Mouse (Mus musculus) kidney, embryonic 14.5 days (tissue): ENCODE data around the gene Zfp827. TPM values are rescaled to one million over a fixed set of nuclear protein-coding genes. Genes with fewer than 3 reads are reported as not detected.

Experiments used
- ATAC-seq: fragments of 200-750 bp; cut with Nextera tagmentation; 2 replicates; pipeline ENCODE4 v1.8.0; 2017; ENCODE audit warnings: moderate number of reproducible peaks, mild to moderate bottlenecking, moderate TSS enrichment, moderate library complexity; ENCODE audit not compliant: low FRiP score, low TSS enrichment
- H3K27ac ChIP-seq: fragments of 300-500 bp; sonication (generic); 2 replicates; pipeline ENCODE4 v1.5.1; 2014; ENCODE audit warnings: low read depth, mild to moderate bottlenecking, low read length, moderate library complexity, mixed read lengths
- H3K27me3 ChIP-seq: fragments of 300-500 bp; sonication (generic); 2 replicates; pipeline ENCODE4 v1.6.1; 2014; ENCODE audit warnings: mild to moderate bottlenecking, low read length; ENCODE audit not compliant: control insufficient read depth, insufficient read depth
- H3K36me3 ChIP-seq: fragments of 300-500 bp; sonication (generic); 2 replicates; pipeline ENCODE4 v1.6.1; 2014; ENCODE audit warnings: low read length, mixed read lengths; ENCODE audit not compliant: control insufficient read depth, insufficient read depth
- H3K4me1 ChIP-seq: fragments of 300-500 bp; sonication (generic); 2 replicates; pipeline ENCODE4 v1.6.1; 2014; ENCODE audit warnings: low read length, mixed read lengths; ENCODE audit not compliant: control insufficient read depth, insufficient read depth
- H3K4me2 ChIP-seq: fragments of 300-500 bp; sonication (generic); replicated peaks from 2 replicates; pipeline ENCODE4 v1.6.1; 2014; ENCODE audit warnings: low read depth, mild to moderate bottlenecking, low read length
- H3K4me3 ChIP-seq: fragments of 300-500 bp; sonication (generic); 2 replicates; pipeline ENCODE4 v1.5.1; 2014; ENCODE audit warnings: mild to moderate bottlenecking, low read length
- H3K9ac ChIP-seq: fragments of 300-500 bp; sonication (generic); 2 replicates; pipeline ENCODE4 v1.6.1; 2014; ENCODE audit warnings: low read depth, mild to moderate bottlenecking, low read length, moderate library complexity
- H3K9me3 ChIP-seq: fragments of 300-500 bp; sonication (generic); 2 replicates; pipeline ENCODE4 v1.6.1; 2016; ENCODE audit warnings: low read length; ENCODE audit not compliant: control insufficient read depth
- WGBS: fragments of 180-500 bp; shearing (Covaris S2); extraction: QIAGEN DNeasy Blood & Tissue Kit; methylation state at CpG from one replicate; pipeline ENCODE4 v1.1.7; 2014; 5-methylcytosine and 5-hydroxymethylcytosine counted together
- polyA plus RNA-seq: library from polyadenylated mRNA; unstranded; fragments of >200 nt; fragmentation: Nextera tagmentation; extraction: Ambion mirVana; gene quantifications from 2 replicates; pipeline ENCODE4 v1.2.1, GENCODE M21; 2014

The Zfp827 gene
- polyA plus RNA-seq, 1 experiment from 2014 or later, result 12.2 TPM

DNA sequence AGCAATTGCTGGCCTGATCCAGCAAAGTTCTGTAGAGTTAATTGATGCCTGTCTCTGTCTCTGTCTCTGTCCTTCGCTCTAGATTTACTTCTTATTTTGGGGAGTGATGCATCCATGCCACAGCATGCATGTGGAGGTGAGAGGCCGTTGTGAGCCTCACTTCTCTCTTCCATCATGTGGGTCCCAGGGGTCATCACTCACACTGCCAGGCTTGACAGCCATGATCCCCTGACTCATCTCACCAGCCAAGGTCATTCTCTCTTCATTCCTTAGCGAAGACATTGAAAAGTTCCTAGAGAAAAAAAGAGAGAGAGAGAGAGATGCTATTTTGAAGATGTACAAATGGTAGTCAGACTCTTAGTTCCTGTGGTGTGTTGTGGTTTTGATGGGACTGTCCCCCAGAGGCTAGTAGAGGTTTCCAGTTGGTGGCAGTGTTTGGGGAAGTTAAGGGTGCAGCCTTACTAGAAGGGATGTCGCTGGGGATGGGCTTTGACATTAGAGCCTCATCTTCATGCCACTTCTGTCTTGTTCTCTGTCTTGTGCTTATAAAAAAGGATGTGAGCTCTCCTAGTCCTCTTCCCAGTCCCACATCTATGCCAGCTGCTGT lies 133.0 kb downstream of the Zfp827 start:
- Histone ChIP-seq H3K9me3 (no peaks in the 10 kb centered on the region), H3K9ac (no peak overlapping the region), H3K36me3 (peaks cover 10% of the 10 kb centered on the region; the same call in 1 of the 2 replicates), H3K4me1 (peaks cover 8% of the 10 kb centered on the region), H3K27ac (no peak overlapping the region), H3K27me3 (no peaks in the 10 kb centered on the region), H3K4me2 (no peak overlapping the region), H3K4me3 (no peak overlapping the region)
- 89% methylated on average over 4 of the region's 4 CpGs for WGBS
- no peak for ATAC-seq

DNA sequence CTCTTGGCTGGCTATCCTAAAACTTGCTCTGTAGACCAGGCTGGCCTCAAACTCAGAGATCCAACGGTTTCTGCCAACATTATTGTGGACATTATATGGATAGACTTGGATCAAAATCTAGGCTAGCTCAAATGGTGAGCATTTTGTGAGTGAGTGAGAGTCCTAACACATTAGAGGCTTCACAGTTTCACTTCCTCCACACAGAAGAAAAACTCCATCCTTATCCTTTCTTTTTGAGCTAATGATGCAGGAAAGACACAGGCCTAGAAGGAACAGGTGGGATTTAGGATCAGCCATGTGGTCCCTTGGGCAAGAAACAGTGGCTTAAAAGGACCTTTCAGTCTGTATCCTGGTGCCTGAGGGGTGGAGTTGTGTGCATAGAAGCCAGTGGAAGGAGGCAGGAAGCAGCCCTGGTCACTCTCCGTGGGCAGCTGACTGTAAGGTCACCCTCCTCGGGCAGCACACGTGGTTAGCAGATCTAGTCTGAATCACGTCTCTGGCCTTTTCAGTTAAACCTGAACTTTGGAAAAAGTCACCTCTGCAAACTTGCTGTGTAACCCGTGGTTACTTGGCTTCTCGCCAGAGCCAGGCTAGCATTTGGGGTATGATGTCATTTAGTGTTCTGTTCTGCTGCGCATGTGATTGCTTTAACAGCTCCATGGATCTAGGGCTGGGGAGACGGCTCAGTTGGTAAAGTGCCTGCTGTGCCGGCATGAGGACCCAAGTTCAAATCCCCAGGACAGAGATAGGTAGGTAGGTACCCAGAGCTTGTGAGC lies 134.5 kb downstream of the Zfp827 start:
- Histone ChIP-seq H3K9me3 (no peaks in the 10 kb centered on the region), H3K9ac (no peak overlapping the region), H3K4me1 (peaks cover 8% of the 10 kb centered on the region), H3K36me3 (0 out of 2 replicates have a peak, but pooled peaks cover 4% of the 10 kb centered on the region), H3K27ac (no peak overlapping the region), H3K4me3 (no peak overlapping the region), H3K27me3 (no peaks in the 10 kb centered on the region), H3K4me2 (no peak overlapping the region)
- WGBS, result 47% methylated on average over 10 of the region's 10 CpGs
- peak; percentile 44; the same call in 1 of the 2 replicates for ATAC-seq

DNA sequence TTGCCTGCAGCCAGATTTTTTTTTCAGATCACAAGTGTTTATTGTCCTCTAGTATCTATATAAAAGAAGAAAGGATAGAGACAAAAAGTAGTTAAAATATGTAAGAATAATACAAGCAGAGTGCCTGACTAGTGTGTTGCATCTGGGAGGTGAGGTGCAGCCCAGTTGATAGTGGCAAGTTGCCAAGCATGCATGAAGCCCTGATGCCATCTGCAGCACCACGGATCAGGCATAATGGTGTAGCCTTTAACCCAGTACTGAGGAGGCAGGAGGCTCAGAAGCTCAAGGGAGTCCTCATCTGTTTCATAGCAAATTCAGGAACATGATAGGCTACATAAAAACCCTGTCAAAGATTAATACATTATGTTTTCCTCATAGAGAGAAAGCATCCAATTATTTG lies 136.1 kb downstream of the Zfp827 start:
- Histone ChIP-seq H3K4me3 (no peak overlapping the region), H3K27me3 (no peaks in the 10 kb centered on the region), H3K9me3 (no peaks in the 10 kb centered on the region), H3K27ac (no peak overlapping the region), H3K9ac (no peak overlapping the region), H3K4me2 (no peak overlapping the region), H3K4me1 (peaks cover 3% of the 10 kb centered on the region), H3K36me3 (no peaks in the 10 kb centered on the region)
- no peak for ATAC-seq
- WGBS, result 64% methylated on average over 1 of the region's 1 CpGs

DNA sequence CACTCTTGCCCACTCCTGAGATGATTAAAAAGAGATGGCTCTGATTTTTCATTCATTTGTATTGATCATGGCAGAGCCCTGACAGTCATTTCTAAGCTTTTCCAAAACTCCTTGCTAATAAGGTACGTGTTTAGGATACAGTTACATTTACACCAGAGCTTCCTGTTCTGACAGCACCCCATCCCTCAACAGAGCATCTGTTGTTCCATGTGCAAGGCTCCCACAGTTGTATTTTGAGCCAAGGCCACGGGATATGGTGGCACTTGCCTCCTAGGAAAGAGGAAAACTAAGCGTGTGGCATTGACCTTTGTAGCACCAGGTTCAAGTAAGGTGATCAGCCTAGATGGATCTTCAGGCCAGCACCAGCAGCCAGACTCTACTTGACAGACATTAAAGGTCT lies 137.0 kb downstream of the Zfp827 start:
- no peaks in the 10 kb centered on the region for H3K4me1 ChIP-seq
- H3K9me3 ChIP-seq, result no peaks in the 10 kb centered on the region
- peaks cover 3% of the 10 kb centered on the region; the same call in 1 of the 2 replicates for H3K36me3 ChIP-seq
- 81% methylated on average over 3 of the region's 3 CpGs for WGBS
- ATAC-seq, result no peak
- H3K9ac ChIP-seq, result no peak overlapping the region
- H3K4me2 ChIP-seq, result no peak overlapping the region
- H3K4me3 ChIP-seq, result no peak overlapping the region
- no peaks in the 10 kb centered on the region for H3K27me3 ChIP-seq
- no peak overlapping the region for H3K27ac ChIP-seq

DNA sequence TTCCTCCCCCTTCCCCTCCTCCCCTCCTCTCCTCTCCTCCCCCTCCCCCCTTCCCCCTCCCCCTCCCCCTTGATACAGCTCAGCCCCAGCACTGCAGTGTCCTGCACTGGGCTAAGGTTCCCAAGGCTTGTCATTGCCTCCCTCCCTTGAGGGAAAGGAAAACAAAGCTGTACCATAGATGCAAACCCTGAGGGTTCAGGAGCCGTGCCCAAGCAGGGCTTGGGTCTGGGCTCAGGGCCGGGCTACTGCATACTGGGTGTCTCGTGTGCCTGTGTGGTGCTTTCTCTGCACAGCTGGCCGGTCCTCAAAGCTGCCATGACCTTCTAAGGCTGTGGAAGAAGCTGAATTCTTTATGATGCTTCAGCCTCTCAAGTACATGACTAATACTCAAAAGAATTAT lies 145.4 kb downstream of the Zfp827 start:
- peak; percentile 55 for ATAC-seq
- Histone ChIP-seq H3K4me2 (no peak overlapping the region), H3K4me1 (no peaks in the 10 kb centered on the region), H3K27ac (no peak overlapping the region), H3K9me3 (no peaks in the 10 kb centered on the region), H3K36me3 (peaks cover 9% of the 10 kb centered on the region; the same call in 1 of the 2 replicates), H3K27me3 (no peaks in the 10 kb centered on the region), H3K4me3 (no peak overlapping the region), H3K9ac (no peak overlapping the region)
- WGBS, result 64% methylated on average over 4 of the region's 4 CpGs

DNA sequence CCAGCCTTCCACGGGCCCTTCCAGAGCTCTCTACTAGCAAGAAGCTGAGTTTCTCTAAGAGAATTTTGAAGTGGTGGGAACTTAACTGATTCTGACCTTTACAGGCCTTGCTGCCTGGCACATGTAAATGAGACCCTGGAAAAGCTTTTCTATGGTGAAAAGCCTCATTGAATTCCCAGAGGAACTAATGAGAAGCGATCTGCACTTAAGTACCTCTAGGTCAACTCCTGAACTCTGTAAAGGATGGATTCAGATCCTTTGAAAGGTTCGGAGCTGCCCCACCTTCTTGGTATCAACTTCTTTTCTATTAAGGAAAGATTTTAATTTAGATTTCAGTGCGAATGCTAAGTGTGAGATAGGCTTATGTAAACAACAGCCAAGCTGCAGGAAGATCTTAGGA lies 147.8 kb downstream of the Zfp827 start:
- ATAC-seq, result no peak
- Histone ChIP-seq H3K4me2 (no peak overlapping the region), H3K4me1 (no peaks in the 10 kb centered on the region), H3K4me3 (no peak overlapping the region), H3K9me3 (no peaks in the 10 kb centered on the region), H3K27me3 (no peaks in the 10 kb centered on the region), H3K27ac (no peak overlapping the region), H3K9ac (no peak overlapping the region), H3K36me3 (peaks cover 21% of the 10 kb centered on the region; the same call in 1 of the 2 replicates)
- WGBS, result 62% methylated on average over 4 of the region's 4 CpGs

DNA sequence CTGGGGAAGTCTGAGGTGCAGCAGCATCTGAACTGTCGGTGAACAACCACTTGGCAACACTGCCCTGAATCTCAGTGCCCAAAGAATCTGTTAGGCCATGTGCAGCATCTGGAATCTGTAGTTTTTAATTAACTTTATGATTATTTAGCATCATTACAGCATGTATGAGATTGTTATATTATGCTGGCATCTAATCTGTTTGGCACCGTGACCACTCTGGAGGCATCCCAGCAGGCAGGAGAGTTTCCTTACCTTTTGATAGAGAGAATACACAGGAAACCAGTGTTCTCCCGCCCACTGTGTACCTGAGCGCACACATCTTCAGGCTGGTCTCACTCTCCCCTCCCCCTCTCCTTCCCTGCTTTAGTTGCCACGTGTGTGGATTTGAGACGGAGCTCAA lies 151.4 kb downstream of the Zfp827 start:
- H3K27ac ChIP-seq, result no peak overlapping the region
- no peak overlapping the region for H3K4me3 ChIP-seq
- peaks cover 44% of the 10 kb centered on the region; the same call in 1 of the 2 replicates for H3K36me3 ChIP-seq
- H3K27me3 ChIP-seq, result no peaks in the 10 kb centered on the region
- no peak overlapping the region for H3K4me2 ChIP-seq
- H3K9ac ChIP-seq, result no peak overlapping the region
- no peak for ATAC-seq
- 91% methylated on average over 6 of the region's 6 CpGs for WGBS
- no peaks in the 10 kb centered on the region for H3K4me1 ChIP-seq
- no peaks in the 10 kb centered on the region for H3K9me3 ChIP-seq

DNA sequence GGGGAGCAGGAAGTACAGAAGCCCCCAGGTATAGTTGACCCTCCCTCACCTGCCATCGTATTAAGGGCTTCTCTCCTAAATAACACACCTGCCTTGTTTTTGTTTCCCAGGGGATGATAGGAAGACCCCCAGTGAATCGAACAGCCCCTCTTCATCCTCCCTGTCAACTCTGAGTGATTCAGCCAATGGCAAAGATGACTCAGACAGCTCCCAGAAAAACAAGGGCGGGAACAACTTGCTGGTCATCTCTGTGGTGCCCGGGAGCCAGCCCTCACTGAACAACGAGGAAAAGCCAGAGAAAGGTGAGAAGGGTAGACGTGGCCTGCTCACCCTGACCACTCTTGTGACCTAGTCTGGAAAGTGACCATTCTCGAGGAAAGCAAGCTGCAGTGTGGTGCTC lies 157.3 kb downstream of the Zfp827 start:
- Histone ChIP-seq H3K27ac (no peak overlapping the region), H3K4me3 (no peak overlapping the region), H3K4me1 (no peaks in the 10 kb centered on the region), H3K36me3 (peaks cover 63% of the 10 kb centered on the region), H3K27me3 (no peaks in the 10 kb centered on the region), H3K9ac (no peak overlapping the region), H3K4me2 (no peak overlapping the region), H3K9me3 (no peaks in the 10 kb centered on the region)
- WGBS, result 82% methylated on average over 7 of the region's 7 CpGs
- no peak for ATAC-seq

DNA sequence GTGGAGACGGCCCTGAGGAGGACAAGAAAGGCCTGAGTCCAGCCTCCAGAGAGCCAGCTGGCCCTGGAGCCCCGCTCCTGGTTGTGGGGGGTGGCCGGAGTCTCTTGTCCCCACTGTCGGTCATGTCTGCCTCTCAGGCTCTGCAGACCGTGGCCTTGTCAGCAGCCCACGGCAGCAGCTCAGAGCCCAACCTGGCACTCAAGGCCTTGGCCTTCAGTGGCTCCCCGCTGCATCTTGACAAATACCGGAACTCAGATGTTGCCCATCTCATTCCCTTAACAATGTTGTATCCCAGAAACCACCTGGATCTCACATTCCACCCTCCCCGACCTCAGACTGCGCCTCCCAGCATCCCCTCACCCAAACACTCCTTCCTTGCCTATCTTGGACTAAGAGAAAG lies 161.8 kb downstream of the Zfp827 start:
- H3K36me3 ChIP-seq, result peaks cover 52% of the 10 kb centered on the region

More for the DNA sequence above, 161.8 kb downstream of the Zfp827 start:
- Histone ChIP-seq H3K27ac (no peak overlapping the region), H3K9ac (no peak overlapping the region), H3K9me3 (no peaks in the 10 kb centered on the region), H3K4me2 (no peak overlapping the region), H3K27me3 (no peaks in the 10 kb centered on the region), H3K4me3 (no peak overlapping the region), H3K4me1 (no peaks in the 10 kb centered on the region)
- WGBS, result 94% methylated on average over 10 of the region's 10 CpGs
- ATAC-seq, result no peak
